ENCODE assay signal across 11 mouse cellular contexts in genomic region chr9:122084175-122084574, GRCm38 (mm10). TPM values are rescaled to one million over a fixed set of nuclear protein-coding genes. Genes with fewer than 3 reads are reported as not detected.
DNase-seq lines count a peak whose midpoint lies in the region; ATAC-seq and TF ChIP-seq lines count a peak whose summit lies in the region.
"Had no signal": no experiment of that assay in that cellular context is flagged by ENCODE, and none has a peak within 500 bp of the region (broad histone marks: within the 10 kb centered on the region; RNA-seq: fewer than 3 reads in every experiment).

No protein-coding gene starts in this region.

- no peaks in the 10 kb centered on the region for H3K27me3 ChIP-seq in liver, adult 2 months (ENCODE audit: control insufficient read depth, insufficient read depth, low read length)
- H3K27me3 ChIP-seq in small intestine, adult 2 months (ENCODE audit: control insufficient read depth, insufficient read depth, low read length): no peaks in the 10 kb centered on the region
- no peaks in the 10 kb centered on the region for H3K27me3 ChIP-seq in forebrain, embryonic 16.5 days (replicated peaks; ENCODE audit: control insufficient read depth, insufficient read depth, low read length)

- no peak for TF ChIP-seq POLR2A in liver, adult 2 months (IDR thresholded peaks at IDR 0.05; ENCODE audit: extremely low read depth, insufficient read depth, low read length)
- no peak for TF ChIP-seq POLR2A in small intestine, adult 2 months (IDR thresholded peaks at IDR 0.05; ENCODE audit: low read depth, low read length)

- no peak overlapping the region for H3K9ac ChIP-seq in liver, adult 2 months (ENCODE audit: low read depth, low read length)
- H3K9ac ChIP-seq in forebrain, embryonic 16.5 days (replicated peaks; ENCODE audit: low read depth, low read length): no peak overlapping the region

- peak overlapping the region; percentile 1; the same call in 1 of the 2 replicates for H3K27ac ChIP-seq in liver, adult 2 months (replicated peaks; ENCODE audit: insufficient read depth, low read depth, low read length)
- peak overlapping the region; percentile 64; the same call in 1 of the 2 replicates for H3K27ac ChIP-seq in small intestine, adult 2 months (ENCODE audit: insufficient read depth, low read depth, low read length)
- no peak overlapping the region for H3K27ac ChIP-seq in forebrain, embryonic 16.5 days (ENCODE audit: low read length)

- 4% methylated on average over 4 of the region's 4 CpGs for WGBS in liver, adult 2 months
- 56% methylated on average over 4 of the region's 4 CpGs for WGBS in small intestine, adult 2 months
- 62% methylated on average over 4 of the region's 4 CpGs for WGBS in forebrain, embryonic 16.5 days

- H3K9me3 ChIP-seq in forebrain, embryonic 16.5 days (ENCODE audit: control insufficient read depth, low read length): no peaks in the 10 kb centered on the region
- H3K9me3 ChIP-seq: G1E had no signal

- H3K79me2 ChIP-seq in liver, adult 2 months (ENCODE audit: control insufficient read depth, insufficient read depth, low read length): no peaks in the 10 kb centered on the region

- peak; percentile 72 for DNase-seq in liver, adult 2 months (ENCODE audit: extremely low read depth, low read depth, low spot score)
- DNase-seq in liver: no peak
- peak; percentile 80 to 90 for DNase-seq in heart, adult 9 months (ENCODE audit: low spot score in 2 of 2)
- DNase-seq in kidney, postnatal 10 days: peak; percentile 76
- DNase-seq in frontal cortex, postnatal 10 days (ENCODE audit: low spot score in 2 of 2): no peak
- no peak for DNase-seq in layer of hippocampus, adult 8-10 months (ENCODE audit: low spot score in 2 of 2)

- no peaks in the 10 kb centered on the region for H3K36me3 ChIP-seq in liver, adult 2 months (ENCODE audit: control insufficient read depth, insufficient read depth, low read length)
- no peaks in the 10 kb centered on the region for H3K36me3 ChIP-seq in small intestine, adult 2 months (ENCODE audit: control insufficient read depth, insufficient read depth, low read length)
- no peaks in the 10 kb centered on the region for H3K36me3 ChIP-seq in forebrain, embryonic 16.5 days (ENCODE audit: control insufficient read depth, insufficient read depth)
- H3K36me3 ChIP-seq: G1E had no signal

- H3K4me2 ChIP-seq in forebrain, embryonic 16.5 days (ENCODE audit: low read length): no peak overlapping the region

- TF ChIP-seq CTCF in liver, adult 2 months (IDR thresholded peaks at IDR 0.05; ENCODE audit: low read depth, low read length): no peak
- TF ChIP-seq CTCF in small intestine, adult 2 months (IDR thresholded peaks at IDR 0.05; ENCODE audit: extremely low read depth, insufficient read length, insufficient replicate concordance, low read depth, low read length): no peak

- peaks cover 15% of the 10 kb centered on the region for H3K4me1 ChIP-seq in liver, adult 2 months (ENCODE audit: control insufficient read depth, insufficient read depth, low read length)
- peaks cover 2% of the 10 kb centered on the region; the same call in 1 of the 2 replicates for H3K4me1 ChIP-seq in small intestine, adult 2 months (ENCODE audit: control insufficient read depth, insufficient read depth, insufficient read length, low read length)
- peaks cover 4% of the 10 kb centered on the region; the same call in 1 of the 2 replicates for H3K4me1 ChIP-seq in forebrain, embryonic 16.5 days (replicated peaks; ENCODE audit: control insufficient read depth, insufficient read depth, low read length)

- H3K4me3 ChIP-seq in liver, adult 2 months (ENCODE audit: insufficient read depth, low read depth, low read length): no peak overlapping the region
- no peak overlapping the region for H3K4me3 ChIP-seq in small intestine, adult 2 months (ENCODE audit: low read depth, low read length)
- no peak overlapping the region for H3K4me3 ChIP-seq in forebrain, embryonic 16.5 days (replicated peaks; ENCODE audit: low read length)
- H3K4me3 ChIP-seq: erythroblast, embryonic 14.5 days; myocyte had no signal

- no peak for ATAC-seq in forebrain, embryonic 16.5 days

RNA-seq across cellular contexts. Expression of gene Snrk, which starts 32.9 kb away (rescaled TPM):
- total RNA-seq in liver, adult 2 months (2014; rRNA removed): 67.4 and 78.9 TPM in 2 replicates
- 34.3 and 36.4 TPM in 2 replicates for polyA plus RNA-seq in liver, adult 2 months (2012; rRNA removed)
- polyA plus RNA-seq in small intestine, adult 2 months (2012; rRNA removed): 15.2 and 52.6 TPM in 2 replicates
- 73.4 and 85.3 TPM in 2 replicates for polyA plus RNA-seq in forebrain, embryonic 16.5 days (2015; fragmentation: Nextera tagmentation; extraction: Ambion mirVana)
- total RNA-seq in layer of hippocampus, adult 8-10 months (2022): 100 to 1,000 TPM in 2 of 4 experiments, 10 to 100 TPM in 2; 96.1 to 111 (median 104) TPM

Comparison
In these comparisons a context has a peak if more than half of its experiments do, and no peak if none do; other contexts are left out.
1. DNase-seq: peak in liver, adult 2 months (single experiment), heart, adult 9 months (2 of 2) and kidney, postnatal 10 days (single experiment); none in liver (single experiment), frontal cortex, postnatal 10 days (0 of 2) and layer of hippocampus, adult 8-10 months (0 of 2).